Mouse (Mus musculus): Measurements from ENCODE around the gene Hist1h1a.

DNA sequence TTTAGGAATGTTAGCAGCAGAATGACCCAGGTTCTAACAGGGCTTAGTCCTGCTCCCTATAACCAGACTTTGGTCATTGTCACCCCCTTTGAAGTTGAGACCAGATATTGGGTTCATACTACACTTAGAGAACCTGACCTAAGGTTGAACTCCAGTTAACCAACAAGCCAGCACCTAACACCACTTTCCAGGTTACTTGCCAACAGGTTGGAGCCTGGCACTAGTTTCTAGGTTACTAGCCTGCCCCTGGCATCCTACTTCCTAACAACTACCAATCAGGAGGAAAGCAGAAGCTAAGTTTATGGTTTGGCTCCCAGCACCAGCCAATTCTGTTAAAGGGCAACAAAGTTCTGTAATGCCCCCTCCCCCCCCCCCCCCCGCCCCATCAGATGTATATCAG is 38.3 kb upstream of the Hist1h1a start:
- no peak for TF ChIP-seq CTCF (IDR thresholded peaks at IDR 0.05; ENCODE audit: low read depth, low read length)
- TF ChIP-seq POLR2A (IDR thresholded peaks at IDR 0.05; ENCODE audit: borderline replicate concordance, low read depth, low read length) = no peak

Measured in bone marrow macrophage, adult 2 months (primary cell).